Mouse (Mus musculus): ENCODE measurements around the gene Glt28d2.

DNA sequence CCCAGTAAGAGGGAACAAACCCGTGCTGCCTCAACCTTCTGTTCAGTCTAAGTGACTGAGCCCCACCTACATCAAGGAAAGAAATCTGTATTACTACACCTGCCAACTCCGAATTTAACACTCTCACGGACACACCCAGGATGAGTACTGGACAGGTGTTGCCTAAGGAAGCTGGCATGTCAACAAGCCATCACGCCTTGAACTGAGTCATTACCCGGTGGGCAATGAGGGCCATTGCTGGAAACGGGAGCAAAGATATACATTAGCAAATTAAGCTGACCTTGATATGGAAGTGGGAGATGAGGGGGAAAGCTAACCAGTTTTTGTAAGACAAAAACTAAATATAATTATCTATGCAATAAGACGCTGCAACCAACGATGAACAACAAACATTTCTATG, 7.2 kb downstream of the Glt28d2 start:
- TF ChIP-seq CTCF (IDR thresholded peaks at IDR 0.05), result no peak
- no peak for TF ChIP-seq EP300 (IDR thresholded peaks at IDR 0.05)

All from lung, postnatal 0 days (tissue).